Comparison of ENCODE assay signal across 8 mouse cellular contexts in the genomic region with DNA sequence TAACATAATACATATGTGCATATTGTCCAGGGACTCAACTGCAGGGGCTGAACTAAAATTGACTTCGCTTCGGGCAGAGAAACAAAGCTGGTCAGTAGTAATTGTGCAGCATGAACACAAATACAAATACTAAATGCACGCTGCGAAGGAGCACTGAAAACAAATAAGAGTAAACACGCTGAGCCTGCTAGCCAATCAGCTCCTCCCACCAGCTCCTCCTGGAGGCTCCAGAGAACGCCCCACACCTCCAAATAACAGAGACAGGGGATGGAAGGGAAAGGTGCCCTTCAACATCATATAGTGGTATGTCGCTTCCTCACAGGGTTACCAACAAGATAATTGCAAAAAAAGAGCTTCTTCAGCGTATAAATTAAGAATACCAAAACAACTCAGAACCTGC.
A peak's percentile ranks its signal among the peaks of the same experiment; 100 is the strongest.
DNase-seq lines count a peak whose midpoint lies in the region; ATAC-seq and TF ChIP-seq lines count a peak whose summit lies in the region.

No protein-coding gene starts in this region.

- H3K27me3 ChIP-seq in forebrain, embryonic 14.5 days (replicated peaks; ENCODE audit: control insufficient read depth, insufficient read depth, low read length): no peaks in the 10 kb centered on the region
- no peaks in the 10 kb centered on the region for H3K27me3 ChIP-seq in midbrain, embryonic 12.5 days

- H3K4me3 ChIP-seq in forebrain, embryonic 14.5 days (ENCODE audit: low read depth, low read length): peak overlapping the region; percentile 19
- H3K4me3 ChIP-seq in layer of hippocampus, adult 2 months: peak overlapping the region; percentile 69
- peak overlapping the region; percentile 24 for H3K4me3 ChIP-seq in midbrain, embryonic 12.5 days

- H3K9ac ChIP-seq in forebrain, embryonic 14.5 days (ENCODE audit: low read length): peak overlapping the region; percentile 59
- H3K9ac ChIP-seq in midbrain, embryonic 12.5 days (replicated peaks): 0 out of 2 replicates have a peak overlapping the region, but pooled peaks have one; percentile 31

- TF ChIP-seq CTCF in brain, embryonic 14.5 days (IDR thresholded peaks at IDR 0.05; ENCODE audit: borderline replicate concordance, extremely low read depth, insufficient read depth, insufficient read length): no peak
- 0 out of 2 replicates have a peak, but pooled peaks have one; percentile 4 for TF ChIP-seq CTCF in layer of hippocampus, adult 2 months (conservative IDR thresholded peaks at IDR 0.05)

- DNase-seq in CD4-positive, CD25-positive, alpha-beta regulatory T cell, adult 2 months (ENCODE audit: low read depth, low spot score): peak; percentile 14
- DNase-seq in brain, embryonic 14.5 days (ENCODE audit: low read depth): peak; percentile 89
- DNase-seq in forebrain, embryonic 14.5 days (ENCODE audit: low spot score): peak; percentile 82
- no peak for DNase-seq in layer of hippocampus, adult 2 months (ENCODE audit: low spot score in 2 of 2)
- peak; percentile 35 to 37 for DNase-seq in thymus, postnatal 10 days (ENCODE audit: low spot score in 2 of 2)
- no peak for DNase-seq in urinary bladder, postnatal 36 days (ENCODE audit: low spot score in 2 of 2)

- ATAC-seq in CD4-positive, CD25-positive, alpha-beta regulatory T cell, adult 4 months: no peak
- ATAC-seq in forebrain, embryonic 14.5 days: peak; percentile 47
- peak; percentile 6; the same call in 1 of the 2 replicates for ATAC-seq in midbrain, embryonic 12.5 days (ENCODE audit: low FRiP score, low read depth)

- H3K9me3 ChIP-seq in forebrain, embryonic 14.5 days (replicated peaks; ENCODE audit: control insufficient read depth, low read length): no peaks in the 10 kb centered on the region
- no peaks in the 10 kb centered on the region for H3K9me3 ChIP-seq in midbrain, embryonic 12.5 days

- peaks cover 46% of the 10 kb centered on the region for H3K4me1 ChIP-seq in forebrain, embryonic 14.5 days (ENCODE audit: control insufficient read depth, insufficient read depth, low read length)
- H3K4me1 ChIP-seq in midbrain, embryonic 12.5 days: peaks cover 46% of the 10 kb centered on the region

- 7% methylated on average over 8 of the region's 8 CpGs for WGBS in forebrain, embryonic 14.5 days
- WGBS in midbrain, embryonic 12.5 days: 22% methylated on average over 8 of the region's 8 CpGs

- H3K27ac ChIP-seq in forebrain, embryonic 14.5 days (ENCODE audit: low read depth, low read length): peak overlapping the region; percentile 96
- H3K27ac ChIP-seq in layer of hippocampus, adult 2 months: peak overlapping the region; percentile 91
- peak overlapping the region; percentile 93 for H3K27ac ChIP-seq in midbrain, embryonic 12.5 days (replicated peaks)

- no peaks in the 10 kb centered on the region for H3K36me3 ChIP-seq in forebrain, embryonic 14.5 days (ENCODE audit: control insufficient read depth, insufficient read depth, low read length)
- no peaks in the 10 kb centered on the region for H3K36me3 ChIP-seq in midbrain, embryonic 12.5 days

- H3K4me2 ChIP-seq in forebrain, embryonic 14.5 days (ENCODE audit: low read length): peak overlapping the region; percentile 49
- peak overlapping the region; percentile 48 for H3K4me2 ChIP-seq in midbrain, embryonic 12.5 days (replicated peaks)

- no peak for TF ChIP-seq POLR2A in brain, embryonic 14.5 days (IDR thresholded peaks at IDR 0.05; ENCODE audit: borderline replicate concordance, extremely low read depth, insufficient read depth, insufficient read length, poor library complexity, severe bottlenecking)

Comparison
In these comparisons a context has a peak if more than half of its experiments do, and no peak if none do; other contexts are left out.
1. DNase-seq: peak in CD4-positive, CD25-positive, alpha-beta regulatory T cell, adult 2 months (single experiment), brain, embryonic 14.5 days (single experiment), forebrain, embryonic 14.5 days (single experiment) and thymus, postnatal 10 days (2 of 2); none in layer of hippocampus, adult 2 months (0 of 2) and urinary bladder, postnatal 36 days (0 of 2).
2. H3K4me3 ChIP-seq: peak in every context shown above with its lines; median percentile 69 in layer of hippocampus, adult 2 months; 24 in midbrain, embryonic 12.5 days; 19 in forebrain, embryonic 14.5 days.
3. Peak in every context shown above with its lines, with median percentiles within 50 percentile points of each other: H3K27ac ChIP-seq.